Mouse (Mus musculus) neural tube, embryonic 15.5 days (tissue): Measurements from ENCODE around the gene 2310009B15Rik. TPM values are rescaled to one million over a fixed set of nuclear protein-coding genes. Genes with fewer than 3 reads are reported as not detected.

Experiments used
- polyA plus RNA-seq: library from polyadenylated mRNA; unstranded; fragments of >200 nt; fragmentation: Nextera tagmentation; extraction: Ambion mirVana; gene quantifications from 2 replicates; pipeline ENCODE4 v1.2.1, GENCODE M21; 2015

Gene 2310009B15Rik
- polyA plus RNA-seq, 1 experiment from 2014 or later = 32.1 TPM

Other genes starting within 250 kb of the 2310009B15Rik start
- 10.8 and 16.4 TPM in 2 replicates for gene Nek7, start 236.7 kb downstream of the 2310009B15Rik start, polyA plus RNA-seq
- gene Lhx9, start 8.3 kb downstream of the 2310009B15Rik start, polyA plus RNA-seq = 2.8 and 4.5 TPM in 2 replicates
- gene Dennd1b, start 106.6 kb upstream of the 2310009B15Rik start, polyA plus RNA-seq = 9.1 and 9.7 TPM in 2 replicates